Mouse (Mus musculus) liver, postnatal 0 days (tissue): ENCODE data around the gene Stk24.

Experiments
- CTCF ChIP-seq: sonication (generic); IDR thresholded peaks from 2 replicates; pipeline ENCODE4 v1.5.1; 2016; ENCODE audit warnings: antibody characterized with exemption, low read depth
- EP300 ChIP-seq: IDR thresholded peaks from 2 replicates; pipeline ENCODE4 v1.6.1; 2016; ENCODE audit warnings: antibody characterized with exemption, low read depth, mild to moderate bottlenecking

- TF ChIP-seq CTCF (no peak), EP300 (no peak)
These were observed 109.3 kb downstream of the Stk24 start for GRCm38 (mm10) chr14:121270490-121270889.
